Mouse (Mus musculus): Measurements from ENCODE around the gene Evc. TPM values are rescaled to one million over a fixed set of nuclear protein-coding genes. Genes with fewer than 3 reads are reported as not detected.
A peak's percentile ranks its signal among the peaks of the same experiment; 100 is the strongest.

Gene Evc
- polyA plus RNA-seq, 3 experiments from 2014 or later = not detected

GRCm38 (mm10) chr5:37298370-37298769, 38.3 kb downstream of the Evc start:
- no peak for ATAC-seq

DNA sequence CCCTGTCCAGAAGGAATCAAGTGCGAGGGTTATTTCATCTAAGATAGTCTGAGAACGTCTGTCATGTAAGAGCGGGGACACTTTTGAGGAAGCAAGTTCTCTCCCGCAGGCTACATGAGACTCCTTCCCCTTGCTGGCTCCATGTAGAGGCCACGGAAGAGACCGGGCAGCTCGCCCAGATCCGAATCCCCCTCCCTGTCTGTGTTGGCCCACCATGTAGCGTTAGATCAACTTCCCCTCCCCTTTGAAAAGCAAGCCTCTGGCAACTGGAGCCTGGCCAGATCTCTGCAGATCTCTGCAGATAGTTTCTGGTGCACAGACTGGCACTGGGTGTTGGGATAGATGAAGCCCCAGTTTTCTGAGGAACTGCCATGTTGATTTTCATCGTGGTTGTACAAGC, 40.0 kb downstream of the Evc start:
- no peak for ATAC-seq

GRCm38 (mm10) chr5:37290983-37291382, 45.7 kb downstream of the Evc start:
- ATAC-seq = no peak

- peak; percentile 46 for ATAC-seq
Observed at GRCm38 (mm10) chr5:37289236-37289635, 47.5 kb downstream of the Evc start.

DNA sequence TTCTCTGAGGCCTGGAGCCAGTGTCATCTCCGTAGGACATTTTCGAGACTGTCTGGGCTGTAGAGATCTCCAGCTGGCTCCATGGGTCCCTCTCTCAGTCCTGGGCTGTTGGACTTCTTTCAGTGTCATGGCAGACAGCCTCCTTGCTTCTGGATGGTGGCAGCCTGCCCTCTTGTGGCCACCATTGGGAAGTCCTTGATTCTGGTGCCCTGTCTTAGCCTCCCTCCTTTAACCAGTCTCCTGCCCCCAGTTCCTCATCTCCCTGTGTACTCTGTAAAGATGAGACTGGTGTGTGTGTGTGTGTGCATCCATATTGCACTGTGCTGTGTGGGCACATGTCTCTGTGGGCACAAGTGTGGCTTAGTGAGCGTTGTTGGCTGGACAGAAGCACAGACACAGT, 48.3 kb downstream of the Evc start:
- peak; percentile 50 for ATAC-seq

- no peak for ATAC-seq
Observed at GRCm38 (mm10) chr5:37281021-37281420, 55.7 kb downstream of the Evc start.

DNA sequence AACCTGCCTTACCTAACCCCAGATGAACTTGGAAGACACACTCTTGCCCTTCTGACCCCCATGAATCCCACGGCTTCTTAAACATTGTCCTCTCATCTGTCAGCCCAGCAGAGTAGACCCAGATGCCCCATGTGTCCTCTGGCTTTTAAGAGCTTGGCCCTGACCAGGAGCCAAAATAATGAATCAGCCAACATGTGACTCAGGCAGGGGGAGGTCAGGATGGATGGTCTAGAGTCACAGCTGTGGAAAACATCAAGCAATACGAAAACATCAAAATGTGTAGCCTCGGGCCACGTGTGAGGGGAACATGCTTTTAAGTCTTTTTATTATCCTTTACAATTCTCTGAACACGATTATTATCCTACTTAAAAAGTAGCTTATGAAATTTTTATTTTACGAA, 72.9 kb downstream of the Evc start:
- no peak for ATAC-seq

DNA sequence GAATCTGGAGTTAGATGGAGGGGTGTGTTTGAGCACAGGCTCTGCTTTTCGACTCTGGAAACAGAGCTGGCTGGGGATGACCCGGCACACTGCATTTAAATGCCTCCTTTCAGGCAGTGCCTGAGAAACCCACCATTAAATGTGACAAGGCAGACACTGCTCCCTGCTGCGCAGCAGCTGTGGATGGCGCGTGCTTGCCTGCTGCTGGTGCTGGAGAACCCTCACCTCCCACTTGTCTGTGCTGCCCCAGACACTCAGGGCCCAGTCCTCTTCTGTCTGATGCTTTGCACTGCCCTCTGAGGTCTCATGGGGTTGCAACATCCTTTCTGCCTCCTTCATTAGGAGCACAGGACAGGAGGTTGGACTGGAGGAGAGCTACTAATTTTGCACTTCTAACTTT, 75.0 kb downstream of the Evc start:
- ATAC-seq = no peak

GRCm38 (mm10) chr5:37257243-37257642, 79.5 kb downstream of the Evc start:
- no peak for ATAC-seq

GRCm38 (mm10) chr5:37256823-37257222, 79.9 kb downstream of the Evc start:
- ATAC-seq = no peak

DNA sequence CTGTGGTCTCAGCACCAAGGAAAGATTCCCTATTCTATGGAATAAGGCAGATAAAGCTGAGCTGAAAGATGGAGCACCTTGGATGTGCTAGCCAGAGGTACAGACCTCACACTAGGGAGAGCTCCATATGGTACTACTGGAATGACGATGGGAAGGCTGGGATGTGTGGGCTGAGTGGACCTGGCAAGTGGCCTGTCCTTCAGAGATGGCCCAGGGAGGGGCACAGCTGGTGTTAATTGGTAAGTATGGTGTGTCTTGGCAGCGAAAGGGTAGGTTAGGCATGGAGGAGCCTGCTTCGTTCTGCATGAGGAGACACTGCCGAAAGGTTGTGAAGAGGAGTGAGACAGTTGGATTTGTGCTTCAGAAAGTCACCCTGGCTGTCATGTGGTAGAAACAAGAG, 82.2 kb downstream of the Evc start:
- ATAC-seq = no peak

DNA sequence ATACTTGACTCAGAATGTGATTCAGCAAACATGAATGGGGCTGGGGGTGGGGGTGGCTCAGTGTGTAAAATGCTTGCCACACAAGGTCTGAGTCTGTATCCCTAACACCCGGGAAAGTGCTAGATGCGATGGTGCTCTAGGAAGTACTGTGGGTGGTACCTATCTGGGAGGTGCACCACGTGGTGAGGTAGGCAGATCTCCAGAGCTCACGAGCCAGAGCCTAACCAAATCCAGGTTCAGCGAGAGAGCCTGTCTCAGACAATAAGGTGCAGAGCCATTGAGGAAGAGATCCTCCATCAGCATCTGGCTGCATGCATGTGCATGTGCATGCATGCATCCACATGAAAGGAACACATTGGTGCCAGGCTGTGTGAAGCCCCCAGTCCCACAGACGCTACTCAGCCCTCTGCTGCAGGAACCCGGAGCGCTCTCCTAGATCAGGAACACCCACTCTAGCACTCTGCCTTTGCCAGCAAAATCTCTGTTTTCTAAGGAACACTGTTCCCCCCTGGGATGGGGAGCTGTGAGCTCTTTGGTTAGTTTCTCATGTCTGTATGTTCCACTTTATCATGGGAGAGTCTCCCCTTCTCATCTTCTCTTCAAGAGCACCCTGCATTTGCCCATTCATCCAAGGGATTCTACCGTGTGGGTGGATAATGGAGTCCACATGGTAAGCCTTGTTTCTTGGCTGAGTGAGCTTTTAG, 84.4 kb downstream of the Evc start:
- ATAC-seq = no peak

DNA sequence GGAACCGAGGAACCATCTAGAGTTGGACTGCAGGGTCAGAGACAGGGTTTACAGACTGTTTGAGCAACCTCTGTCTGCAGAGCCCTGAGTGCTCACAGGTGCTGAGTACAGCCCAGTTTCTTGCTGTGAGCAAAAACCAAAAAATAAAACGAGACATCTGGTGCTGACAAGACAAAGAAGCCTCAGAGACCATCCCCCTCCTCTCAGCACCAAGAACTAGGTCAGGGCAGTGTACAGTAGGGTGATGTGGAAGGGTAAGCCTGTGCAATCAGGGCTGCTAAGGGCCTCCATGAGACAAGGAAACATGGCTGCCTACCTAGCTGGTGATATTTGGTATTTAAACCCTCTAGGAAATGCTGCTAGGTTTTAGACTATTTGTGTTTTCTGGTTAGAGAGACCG, 85.1 kb downstream of the Evc start:
- peak; percentile 32 for ATAC-seq

DNA sequence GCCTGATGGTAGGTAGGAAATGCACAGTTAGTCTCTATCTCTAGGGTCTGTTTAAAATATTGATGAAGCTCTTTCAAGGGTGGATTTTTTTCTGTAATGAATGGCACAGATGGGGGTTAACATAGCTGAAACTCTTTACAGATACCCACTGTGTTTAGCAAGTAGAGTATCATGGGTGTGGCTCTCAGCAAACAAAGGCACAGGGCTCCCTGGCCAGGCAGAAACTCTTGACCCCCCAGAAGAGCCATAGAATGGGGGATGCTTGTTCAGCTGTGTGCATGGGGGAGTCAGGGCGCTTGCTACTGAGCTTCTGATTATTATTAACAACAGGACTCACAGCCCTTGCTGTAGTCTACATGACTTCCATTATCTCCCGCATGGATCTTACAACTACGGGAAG, 87.8 kb downstream of the Evc start:
- ATAC-seq = no peak

- ATAC-seq = no peak
Observed at GRCm38 (mm10) chr5:37247456-37247855, 89.2 kb downstream of the Evc start.

- peak; percentile 68 for ATAC-seq
Observed at GRCm38 (mm10) chr5:37246138-37246910, 90.4 kb downstream of the Evc start.

GRCm38 (mm10) chr5:37245651-37246050, 91.0 kb downstream of the Evc start:
- peak; percentile 77 for ATAC-seq

DNA sequence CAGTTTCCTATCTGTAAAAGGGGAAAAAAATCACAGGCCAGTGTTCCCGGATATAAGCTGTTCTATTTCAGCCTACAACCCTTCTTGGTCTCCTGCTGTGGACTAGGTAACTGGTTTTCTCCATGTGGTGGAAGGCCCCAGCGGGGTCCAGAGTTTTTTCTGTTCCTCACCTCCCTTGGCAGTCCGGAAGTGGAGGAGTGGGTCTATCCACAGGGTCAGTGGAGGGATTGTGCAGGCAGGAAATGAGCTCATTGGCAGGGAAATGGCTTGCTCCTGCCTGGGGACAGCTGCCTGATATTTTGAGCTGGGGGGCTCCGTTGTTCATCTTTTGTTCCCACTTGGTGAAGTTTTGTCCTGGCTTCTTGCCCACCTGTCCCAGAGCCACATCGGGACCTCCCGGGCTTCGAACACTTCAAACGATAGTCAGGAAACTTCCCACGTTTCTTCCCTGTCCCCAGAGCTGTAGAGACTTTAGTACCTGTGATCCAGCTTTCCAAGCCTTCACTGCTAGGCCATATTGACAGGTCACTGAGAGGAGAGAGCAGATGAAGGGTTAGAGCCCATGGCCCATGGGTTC, 91.9 kb downstream of the Evc start:
- no peak for ATAC-seq

- ATAC-seq = no peak
Observed at GRCm38 (mm10) chr5:37244161-37244560, 92.5 kb downstream of the Evc start.

- no peak for ATAC-seq
Observed at GRCm38 (mm10) chr5:37243169-37243886, 93.4 kb downstream of the Evc start.

DNA sequence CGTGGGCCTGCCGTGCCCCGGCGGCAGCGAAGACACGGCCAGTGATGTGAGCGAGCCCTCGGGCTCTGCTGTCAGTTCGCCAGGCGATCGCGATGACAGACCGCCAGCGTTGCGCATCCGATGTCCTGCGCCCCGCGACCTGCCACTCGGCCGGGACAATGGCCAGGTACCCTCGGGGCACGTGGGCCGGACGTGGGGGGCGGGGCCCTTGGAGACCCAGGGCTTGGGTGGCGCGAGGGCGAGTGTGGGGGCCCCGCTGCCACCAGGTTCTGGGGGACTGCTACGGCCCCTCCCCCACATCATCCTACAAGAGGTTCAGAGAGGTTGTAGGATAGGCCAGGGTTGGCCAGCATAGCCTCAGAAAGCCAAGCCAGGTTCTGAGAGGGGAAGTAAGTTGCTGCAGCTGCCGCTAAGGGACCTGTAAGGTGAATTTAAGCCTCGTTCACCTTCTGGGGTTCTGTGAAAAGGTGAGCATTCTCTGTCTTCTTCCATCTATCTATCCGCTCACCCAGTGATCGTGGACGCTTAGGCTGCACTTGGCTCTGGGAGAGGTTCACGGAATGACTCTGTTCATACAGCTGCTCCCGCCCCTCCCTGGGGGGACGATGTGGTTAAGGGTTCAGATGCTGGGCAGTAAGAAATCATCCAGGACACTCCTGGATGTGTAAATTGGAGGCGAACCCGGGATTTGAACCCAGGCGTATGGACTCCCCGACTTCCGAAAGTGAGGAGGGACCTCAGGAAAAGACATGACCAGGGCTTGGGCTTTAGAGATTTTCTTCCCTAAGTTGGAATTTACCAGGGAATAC, 94.1 kb downstream of the Evc start:
- ATAC-seq = no peak

DNA sequence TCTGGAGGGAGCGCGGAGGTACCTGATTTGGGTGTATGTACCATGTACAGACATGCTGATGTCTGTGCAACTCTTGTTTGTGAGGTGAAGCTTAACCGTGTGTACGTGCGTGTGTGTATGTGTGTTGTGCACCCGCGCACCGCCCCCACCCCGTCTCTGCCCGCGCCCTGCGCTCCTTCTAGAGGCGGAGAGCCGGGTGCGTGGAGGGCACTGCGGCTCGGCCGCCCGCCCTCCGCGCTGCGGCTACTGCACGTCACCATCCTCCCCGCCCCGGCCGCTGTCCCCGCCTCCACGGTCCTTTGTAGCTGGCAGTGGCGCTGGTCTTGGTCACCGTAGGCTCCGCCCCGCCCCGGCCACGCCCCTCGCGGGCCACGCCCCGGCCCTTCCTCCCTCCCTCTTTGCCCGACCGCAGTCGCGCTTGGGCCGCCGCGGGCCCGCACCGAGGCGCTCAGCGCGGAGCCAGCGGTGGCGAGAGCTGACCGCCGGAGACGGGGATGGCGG, 95.0 kb downstream of the Evc start, which contains the start of gene Crmp1:
Gene Crmp1 (plus strand): TSS at position 290 of the 501 bp plus-strand sequence.
- ATAC-seq = no peak

All from inflammation-experienced regulatory T-cells, adult 6 months (primary cell).